Mouse (Mus musculus) CH12.LX (cell line): ENCODE measurements around the gene Ccl22. TPM values are rescaled to one million over a fixed set of nuclear protein-coding genes. Genes with fewer than 3 reads are reported as not detected.

ENCODE experiments used
- DNase-seq: peaks from one replicate; pipeline ENCODE4 v3.0.0-alpha.2; 2013; ENCODE audit errors: extremely low read depth
- H3K27ac ChIP-seq: 2 replicates; pipeline ENCODE4 v1.5.1; 2012; ENCODE audit warnings: low read depth, mild to moderate bottlenecking, control low read depth, moderate library complexity; ENCODE audit not compliant: insufficient read depth
- H3K27me3 ChIP-seq: replicated peaks from 2 replicates; pipeline ENCODE3; 2012; ENCODE audit warnings: inconsistent platforms
- H3K36me3 ChIP-seq, 2 experiments: replicated peaks in 1 of 2; 2 replicates each; pipeline versions ENCODE3 to v1.6.1; 2012; ENCODE audit warnings: inconsistent platforms in 1 of 2, low read length in 1 of 2, mild to moderate bottlenecking in 1 of 2, mixed read lengths in 1 of 2, moderate library complexity in 1 of 2; ENCODE audit not compliant: control insufficient read depth in 1 of 2, insufficient read depth in 1 of 2
- H3K4me1 ChIP-seq, 2 experiments: 2 replicates each; pipeline ENCODE4 v1.6.1; 2012; ENCODE audit warnings: inconsistent platforms in 1 of 2, moderate library complexity in 1 of 2; ENCODE audit not compliant: insufficient read depth in 2 of 2, control insufficient read depth in 1 of 2
- H3K4me2 ChIP-seq: 2 replicates; pipeline ENCODE4 v1.6.1; 2012; ENCODE audit warnings: low read depth, mild to moderate bottlenecking, control low read depth; ENCODE audit not compliant: poor library complexity, insufficient read depth, severe bottlenecking
- H3K4me3 ChIP-seq, 3 experiments: fragments of 150-350 bp in 1 of 3; sonication (generic) in 1 of 3; replicated peaks in 1 of 3; 2 replicates each; pipeline versions ENCODE3 to v1.5.1; 2011 to 2012; ENCODE audit warnings: low read depth in 2 of 3, low read length in 2 of 3, mild to moderate bottlenecking in 2 of 3, moderate library complexity in 2 of 3, control low read depth in 1 of 3, improper control_type of control experiment in 1 of 3, inconsistent platforms in 1 of 3, mixed read lengths in 1 of 3; ENCODE audit not compliant: poor library complexity in 1 of 3
- H3K79me2 ChIP-seq: replicated peaks from 2 replicates; pipeline ENCODE4 v1.6.1; 2012; ENCODE audit warnings: mild to moderate bottlenecking, moderate library complexity; ENCODE audit not compliant: control insufficient read depth, poor library complexity, insufficient read depth, severe bottlenecking; ENCODE audit errors: extremely low read depth
- H3K9ac ChIP-seq: 2 replicates; pipeline ENCODE4 v1.6.1; 2012; ENCODE audit warnings: low read depth, mild to moderate bottlenecking, control low read depth, moderate library complexity; ENCODE audit not compliant: insufficient read depth
- H3K9me3 ChIP-seq: replicated peaks from 2 replicates; pipeline ENCODE3; 2012; ENCODE audit warnings: low read length, inconsistent platforms, mixed read lengths
- BHLHE40 ChIP-seq: IDR thresholded peaks from 2 replicates; pipeline ENCODE4 v1.6.1; 2011; ENCODE audit warnings: mild to moderate bottlenecking, low read depth, low read length, improper control_type of control experiment
- CHD1 ChIP-seq: IDR thresholded peaks from 2 replicates; pipeline ENCODE4 v1.6.1; 2012; ENCODE audit warnings: low read depth, low read length, improper control_type of control experiment, inconsistent platforms
- CHD2 ChIP-seq: IDR thresholded peaks from 2 replicates; pipeline ENCODE4 v1.6.1; 2011; ENCODE audit warnings: low read length, improper control_type of control experiment
- CTCF ChIP-seq, 2 experiments: IDR thresholded peaks in 1 of 2; conservative IDR thresholded peaks in 1 of 2; 2 replicates each; pipeline ENCODE4 v1.5.1; 2011 to 2012; ENCODE audit warnings: low read depth in 2 of 2, low read length in 2 of 2, improper control_type of control experiment in 1 of 2, inconsistent platforms in 1 of 2, mild to moderate bottlenecking in 1 of 2, moderate library complexity in 1 of 2
- E2F4 ChIP-seq: IDR thresholded peaks from 2 replicates; pipeline ENCODE4 v1.6.1; 2011; ENCODE audit warnings: low read depth, low read length, improper control_type of control experiment; ENCODE audit not compliant: insufficient replicate concordance
- ELF1 ChIP-seq: IDR thresholded peaks from 2 replicates; pipeline ENCODE4 v1.6.1; 2014; ENCODE audit warnings: low read depth, mild to moderate bottlenecking, inconsistent platforms, low read length, improper control_type of control experiment
- EP300 ChIP-seq: IDR thresholded peaks from 2 replicates; pipeline ENCODE4 v1.6.1; 2011; ENCODE audit warnings: low read length, improper control_type of control experiment
- ETS1 ChIP-seq: conservative IDR thresholded peaks from 2 replicates; pipeline ENCODE4 v1.6.1; 2012; ENCODE audit warnings: low read depth, mild to moderate bottlenecking, inconsistent platforms, low read length, improper control_type of control experiment, moderate library complexity
- GABPA ChIP-seq: IDR thresholded peaks from 2 replicates; pipeline ENCODE4 v1.6.1; 2012; ENCODE audit warnings: low read depth, low read length, improper control_type of control experiment, inconsistent platforms; ENCODE audit not compliant: insufficient replicate concordance
- HCFC1 ChIP-seq: IDR thresholded peaks from 2 replicates; pipeline ENCODE4 v1.6.1; 2012; ENCODE audit warnings: low read depth, mild to moderate bottlenecking, inconsistent platforms, low read length, improper control_type of control experiment
- IRF4 ChIP-seq: IDR thresholded peaks from 2 replicates; pipeline ENCODE4 v1.6.1; 2014; ENCODE audit warnings: low read depth, mild to moderate bottlenecking, inconsistent platforms, low read length, improper control_type of control experiment
- JUN ChIP-seq: IDR thresholded peaks from 2 replicates; pipeline ENCODE4 v1.6.1; 2011; ENCODE audit warnings: low read depth, mild to moderate bottlenecking, low read length, improper control_type of control experiment, moderate library complexity; ENCODE audit not compliant: insufficient read depth
- JUND ChIP-seq: conservative IDR thresholded peaks from 2 replicates; pipeline ENCODE4 v1.6.1; 2011; ENCODE audit warnings: low read depth, low read length, improper control_type of control experiment
- KAT2A ChIP-seq: IDR thresholded peaks from 2 replicates; pipeline ENCODE4 v1.6.1; 2012; ENCODE audit warnings: low read length, improper control_type of control experiment, inconsistent platforms; ENCODE audit not compliant: insufficient replicate concordance
- MAFK ChIP-seq: IDR thresholded peaks from 2 replicates; pipeline ENCODE4 v1.6.1; 2011; ENCODE audit warnings: low read length, improper control_type of control experiment; ENCODE audit not compliant: insufficient replicate concordance
- MAX ChIP-seq: IDR thresholded peaks from 2 replicates; pipeline ENCODE4 v1.6.1; 2011; ENCODE audit warnings: low read length, improper control_type of control experiment
- MAZ ChIP-seq: IDR thresholded peaks from 2 replicates; pipeline ENCODE4 v1.6.1; 2012; ENCODE audit warnings: low read depth, mild to moderate bottlenecking, inconsistent platforms, low read length, improper control_type of control experiment, moderate library complexity
- MEF2A ChIP-seq: IDR thresholded peaks from 2 replicates; pipeline ENCODE4 v1.6.1; 2014; ENCODE audit warnings: low read depth, mild to moderate bottlenecking, inconsistent platforms, low read length, improper control_type of control experiment, borderline replicate concordance
- MXI1 ChIP-seq: IDR thresholded peaks from 2 replicates; pipeline ENCODE4 v1.6.1; 2011; ENCODE audit warnings: mild to moderate bottlenecking, low read depth, low read length, improper control_type of control experiment
- MYC ChIP-seq: IDR thresholded peaks from 2 replicates; pipeline ENCODE4 v1.6.1; 2011; ENCODE audit warnings: low read depth, mild to moderate bottlenecking, improper control_type of control experiment, low read length
- NELFE ChIP-seq: IDR thresholded peaks from 2 replicates; pipeline ENCODE4 v1.6.1; 2011; ENCODE audit warnings: low read depth, low read length, improper control_type of control experiment
- NRF1 ChIP-seq: IDR thresholded peaks from 2 replicates; pipeline ENCODE4 v1.6.1; 2014; ENCODE audit warnings: low read depth, mild to moderate bottlenecking, inconsistent platforms, low read length, improper control_type of control experiment, moderate library complexity
- PAX5 ChIP-seq: IDR thresholded peaks from 2 replicates; pipeline ENCODE4 v1.6.1; 2012; ENCODE audit warnings: low read length, inconsistent platforms, mixed read lengths
- POLR2A ChIP-seq: IDR thresholded peaks from 2 replicates; pipeline ENCODE4 v1.6.1; 2011; ENCODE audit warnings: low read depth, mild to moderate bottlenecking, improper control_type of control experiment, low read length
- POLR2AphosphoS2 ChIP-seq: IDR thresholded peaks from 2 replicates; pipeline ENCODE4 v1.6.1; 2011; ENCODE audit warnings: low read depth, low read length, improper control_type of control experiment
- RAD21 ChIP-seq: IDR thresholded peaks from 2 replicates; pipeline ENCODE4 v1.6.1; 2011; ENCODE audit warnings: low read depth, mild to moderate bottlenecking, low read length, improper control_type of control experiment, moderate library complexity
- RCOR1 ChIP-seq: conservative IDR thresholded peaks from 2 replicates; pipeline ENCODE4 v1.6.1; 2012; ENCODE audit warnings: low read depth, mild to moderate bottlenecking, inconsistent platforms, low read length, improper control_type of control experiment
- SIN3A ChIP-seq: IDR thresholded peaks from 2 replicates; pipeline ENCODE4 v1.6.1; 2012; ENCODE audit warnings: low read length, improper control_type of control experiment, inconsistent platforms
- SMC3 ChIP-seq: IDR thresholded peaks from 2 replicates; pipeline ENCODE4 v1.6.1; 2011; ENCODE audit warnings: low read depth, low read length, improper control_type of control experiment
- TBP ChIP-seq: conservative IDR thresholded peaks from 2 replicates; pipeline ENCODE4 v1.6.1; 2011; ENCODE audit warnings: low read depth, low read length, improper control_type of control experiment
- TCF12 ChIP-seq: IDR thresholded peaks from 2 replicates; pipeline ENCODE4 v1.6.1; 2014; ENCODE audit warnings: low read depth, mild to moderate bottlenecking, inconsistent platforms, low read length, improper control_type of control experiment
- UBTF ChIP-seq: IDR thresholded peaks from 2 replicates; pipeline ENCODE4 v1.6.1; 2012; ENCODE audit warnings: low read depth, mild to moderate bottlenecking, inconsistent platforms, low read length, improper control_type of control experiment, moderate library complexity
- USF1 ChIP-seq: IDR thresholded peaks from 2 replicates; pipeline ENCODE4 v1.6.1; 2014; ENCODE audit warnings: low read depth, mild to moderate bottlenecking, inconsistent platforms, low read length, improper control_type of control experiment
- USF2 ChIP-seq: conservative IDR thresholded peaks from 2 replicates; pipeline ENCODE4 v1.6.1; 2011; ENCODE audit warnings: low read depth, low read length, improper control_type of control experiment
- ZC3H11A ChIP-seq: IDR thresholded peaks from 2 replicates; pipeline ENCODE4 v1.6.1; 2012; ENCODE audit warnings: low read depth, mild to moderate bottlenecking, inconsistent platforms, low read length, improper control_type of control experiment
- ZKSCAN1 ChIP-seq: IDR thresholded peaks from 2 replicates; pipeline ENCODE4 v1.6.1; 2012; ENCODE audit warnings: low read depth, inconsistent platforms, low read length, improper control_type of control experiment, borderline replicate concordance
- ZMIZ1 ChIP-seq: IDR thresholded peaks from 2 replicates; pipeline ENCODE4 v1.6.1; 2012; ENCODE audit warnings: low read depth, mild to moderate bottlenecking, inconsistent platforms, low read length, improper control_type of control experiment
- ZNF384 ChIP-seq: IDR thresholded peaks from 2 replicates; pipeline ENCODE4 v1.6.1; 2012; ENCODE audit warnings: low read depth, low read length, improper control_type of control experiment, inconsistent platforms
- dilution Hi-C: fragments of 300-500 bp; cut with MboI; formaldehyde crosslinking; loops from 2 replicates; pipeline ENCODE4 v1.14.3; 2020; ENCODE audit warnings: low sequenced_read_pairs; ENCODE audit not compliant: extremely low pct_unique_long_range_greater_than_20kb, extremely low pct_ligation_motif_present
- in situ Hi-C: fragments of 300-500 bp; cut with MboI; formaldehyde crosslinking; loops from 3 replicates; pipeline ENCODE4 v1.14.3; 2019; ENCODE audit warnings: low sequenced_read_pairs, low pct_ligation_motif_present, low pct_unique_long_range_greater_than_20kb, mixed read lengths
- polyA plus RNA-seq: library from polyadenylated mRNA; unstranded; fragments of >175 nt; gene quantifications from 2 replicates; pipeline ENCODE4 v1.2.1, GENCODE M21; 2012; ENCODE audit warnings: low read depth; ENCODE audit not compliant: insufficient read length
- total RNA-seq, 2 experiments: library from RNA; depleted of rRNA; stranded (reverse); fragments of 300-350 nt in 1 of 2; fragments of >200 nt in 1 of 2; gene quantifications; 2 replicates each; pipeline ENCODE4 v1.2.3; 2012 to 2014

Gene Ccl22
- total and polyA plus RNA-seq, 3 experiments: 1,396 to 4,546 (median 3,114) TPM

DNA sequence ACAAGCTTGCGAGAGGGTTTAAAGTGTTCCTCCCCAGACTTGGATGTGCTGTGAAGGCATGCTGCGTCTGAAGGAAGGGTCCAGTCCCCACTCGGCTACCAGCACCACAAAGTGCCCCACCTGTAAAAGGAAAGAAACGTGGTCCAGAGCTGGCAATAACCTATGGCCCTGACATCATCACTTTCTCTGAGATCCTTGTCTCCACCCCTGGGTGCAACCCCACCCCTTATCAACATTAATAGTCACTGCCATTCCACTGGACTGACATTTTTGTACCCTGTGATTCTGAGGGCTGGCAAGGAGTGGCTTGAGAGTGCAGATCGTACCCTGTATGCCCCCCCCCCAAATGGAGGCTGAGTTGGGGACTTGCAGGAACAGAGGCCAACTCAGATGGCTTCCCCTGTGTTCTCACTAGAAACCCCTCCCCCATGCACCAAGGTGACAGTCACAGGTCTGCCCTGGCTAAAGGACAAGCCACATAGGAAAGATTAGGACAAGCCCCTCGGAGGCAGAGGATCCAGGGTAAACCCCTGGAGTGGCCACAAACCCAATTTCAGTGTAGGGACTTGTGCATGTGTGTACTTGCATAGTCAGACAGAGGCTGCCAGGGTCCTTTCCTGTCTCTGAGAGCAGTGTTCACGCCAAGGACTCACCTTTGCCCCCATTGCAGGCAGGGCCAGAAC lies 35.9 kb downstream of the Ccl22 start:
- dilution Hi-C loops: no loop called here
- Histone ChIP-seq H3K27ac (peak overlapping the region; percentile 97), H3K4me1 (peaks cover 32 to 67% of the 10 kb centered on the region in 2 experiments), H3K9ac (peak overlapping the region; percentile 97), H3K36me3 (peaks cover 0 to 10% of the 10 kb centered on the region in 2 experiments), H3K79me2 (peaks cover 2% of the 10 kb centered on the region; the same call in 1 of the 2 replicates), H3K9me3 (no peaks in the 10 kb centered on the region), H3K4me3 (peak overlapping the region; percentile 72 to 84 (median 78)), H3K27me3 (no peaks in the 10 kb centered on the region), H3K4me2 (peak overlapping the region; percentile 80)
- in situ Hi-C loops: loop anchor here (5.0 kb wide), 2 partner anchors 39 to 74 kb away; no protein-coding TSS in a partner anchor
- TF ChIP-seq RAD21: no peak
- peak; percentile 61; the same call in 1 of the 2 replicates for TF ChIP-seq MAX
- TF ChIP-seq USF2: no peak
- no peak for TF ChIP-seq GABPA
- no peak; the same call in 1 of the 2 replicates for TF ChIP-seq ETS1
- TF ChIP-seq HCFC1: no peak
- TF ChIP-seq MXI1: peak; percentile 71; the same call in 1 of the 2 replicates
- peak; percentile 87 for TF ChIP-seq TBP
- no peak for TF ChIP-seq NRF1
- TF ChIP-seq SMC3: no peak
- TF ChIP-seq UBTF: peak; percentile 45; the same call in 1 of the 2 replicates
- TF ChIP-seq POLR2A: peak; percentile 80
- TF ChIP-seq EP300: peak; percentile 9; the same call in 1 of the 2 replicates
- no peak; the same call in 1 of the 2 replicates for TF ChIP-seq MEF2A
- TF ChIP-seq ZNF384: no peak
- TF ChIP-seq RCOR1: no peak
- no peak for TF ChIP-seq ZC3H11A
- TF ChIP-seq CHD2: peak; percentile 44; the same call in 1 of the 2 replicates
- TF ChIP-seq IRF4: no peak
- TF ChIP-seq POLR2AphosphoS2: no peak
- TF ChIP-seq CHD1: no peak; the same call in none of the 2 replicates
- no peak for TF ChIP-seq E2F4
- TF ChIP-seq ZMIZ1: no peak
- TF ChIP-seq ELF1: no peak
- TF ChIP-seq SIN3A: no peak; the same call in 1 of the 2 replicates
- TF ChIP-seq ZKSCAN1: no peak
- TF ChIP-seq JUN: no peak
- peak; percentile 57; the same call in 1 of the 2 replicates for TF ChIP-seq TCF12
- TF ChIP-seq NELFE: peak; percentile 63; the same call in 1 of the 2 replicates
- peak; percentile 36; the same call in 1 of the 2 replicates for TF ChIP-seq BHLHE40
- TF ChIP-seq MYC: peak; percentile 92
- TF ChIP-seq CTCF (conservative IDR thresholded peaks at IDR 0.05 in 1 of 2, IDR thresholded peaks at IDR 0.05 in 1 of 2; ENCODE audit: low read depth in 2 of 2, low read length in 2 of 2): no peak
- 0 out of 2 replicates have a peak, but pooled peaks have one; percentile 33 for TF ChIP-seq JUND
- TF ChIP-seq MAZ: no peak; the same call in 1 of the 2 replicates
- TF ChIP-seq KAT2A: 0 out of 2 replicates have a peak, but pooled peaks have one; percentile 20
- no peak for TF ChIP-seq PAX5
- TF ChIP-seq USF1: no peak
- no peak for TF ChIP-seq MAFK
- peak; percentile 79 for DNase-seq
